Mouse (Mus musculus) mesoderm, embryonic 11.5 days (tissue): ENCODE results near the gene Slc17a8.

ENCODE experiments used
- DNase-seq: peaks from one replicate; pipeline ENCODE4 v3.0.0-alpha.2; 2012; ENCODE audit warnings: low read depth, low spot score

Gene Slc17a8

DNA sequence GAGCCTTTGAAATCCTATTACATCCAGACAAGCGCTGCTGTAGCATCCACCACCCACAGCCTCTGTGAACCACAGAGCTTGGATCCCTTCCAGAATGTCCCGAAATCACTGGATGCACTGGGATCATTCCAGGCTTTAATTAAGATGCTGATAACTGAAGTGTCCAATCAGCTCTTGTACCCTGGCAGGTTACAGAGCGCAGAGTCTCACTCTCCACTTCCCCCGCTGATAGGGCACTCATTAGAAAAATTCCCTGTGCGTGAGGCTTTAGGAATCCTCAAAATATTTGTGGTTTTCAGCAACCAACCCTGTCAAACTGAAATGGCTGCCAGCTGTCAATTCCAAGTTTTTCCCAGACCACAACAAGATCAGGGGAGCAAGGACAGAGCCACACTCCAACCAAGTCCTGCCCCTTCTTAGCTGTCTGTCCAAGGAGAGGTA, 89.8 kb downstream of the Slc17a8 start:
- DNase-seq = no peak

GRCm38 (mm10) chr10:89527054-89527453, 94.0 kb downstream of the Slc17a8 start:
- no peak for DNase-seq

- DNase-seq = no peak
Observed at GRCm38 (mm10) chr10:89525823-89526222, 95.2 kb downstream of the Slc17a8 start.
